Mouse (Mus musculus) gastrocnemius, adult 18-20 months (tissue): ENCODE measurements around the gene Zfp455. TPM values are rescaled to one million over a fixed set of nuclear protein-coding genes. Genes with fewer than 3 reads are reported as not detected.
"Not testable (repeated sequence)": the region's sequence is repeated elsewhere in the genome, so short reads cannot be mapped to it uniquely, and the experiment has no call there.

Experiments used
- DNase-seq: peaks from one replicate; pipeline ENCODE4 v3.0.0; 2021; ENCODE audit warnings: low spot score
- long read RNA-seq, 2 experiments: library from polyadenylated mRNA; stranded (forward); transcript quantifications; one replicate each; pipeline ENCODE4 v2.0.0; 2021
- total RNA-seq, 2 experiments: library from RNA; stranded (reverse); gene quantifications; 2 replicates each; pipeline ENCODE4 v1.2.3; 2021

Zfp455 gene
- total RNA-seq = under 1 TPM; 0.43 to 0.57 TPM
- long read RNA-seq, experiment 1 = 0 reads
- long read RNA-seq, experiment 2 = 0 reads

GRCm38 (mm10) chr13:67194340-67194894 is at the start of gene Zfp455:
Gene Zfp455, plus strand, starts transcription at chr13:67194506.
- peak; percentile 69 for DNase-seq

GRCm38 (mm10) chr13:67166122-67166521 is 28.2 kb upstream of the Zfp455 start:
- DNase-seq = not testable (repeated sequence)

- DNase-seq = peak; percentile 79
These were observed 21.1 kb upstream of the Zfp455 start, which contains the start of gene Rsl1 for GRCm38 (mm10) chr13:67172991-67173722. Gene Rsl1, plus strand, starts transcription at chr13:67173182.

- no peak for DNase-seq
These were observed 20.6 kb upstream of the Zfp455 start for GRCm38 (mm10) chr13:67173723-67174055.

- DNase-seq = no peak
These were observed 7.3 kb downstream of the Zfp455 start for GRCm38 (mm10) chr13:67201656-67202055.

GRCm38 (mm10) chr13:67214015-67214607 is 19.8 kb downstream of the Zfp455 start:
- DNase-seq = no peak

Other genes starting within 250 kb of the Zfp455 start
- 1 to 10 TPM in 1 of 2 experiments, under 1 TPM in 1; 0.78 to 1.1 TPM for gene Zfp712, start 133.3 kb upstream of the Zfp455 start, total RNA-seq
- gene Zfp708, start 96.5 kb upstream of the Zfp455 start, total RNA-seq = 1 to 10 TPM in 1 of 2 experiments, under 1 TPM in 1; 1.00 to 1.2 TPM
- gene Gm28557, start 85.9 kb upstream of the Zfp455 start, total RNA-seq = 1 to 10 TPM; 2.4 to 3.0 TPM
- gene Rslcan18, start 78.2 kb upstream of the Zfp455 start, total RNA-seq = under 1 TPM; 0.55 to 0.57 TPM
- gene Zfp759, start 72.8 kb upstream of the Zfp455 start, total RNA-seq = 1 to 10 TPM; 5.7 to 7.4 TPM
- 1 to 10 TPM; 1.5 to 1.6 TPM for gene Rsl1, start 21.3 kb upstream of the Zfp455 start, total RNA-seq
- gene Zfp458, start 84.0 kb downstream of the Zfp455 start, total RNA-seq = 1 to 10 TPM; 1.0 to 1.5 TPM
- 1 to 10 TPM; 5.1 to 5.4 TPM for gene Zfp457, start 112.0 kb downstream of the Zfp455 start, total RNA-seq
- gene Zfp595, start 138.1 kb downstream of the Zfp455 start, total RNA-seq = 1 to 10 TPM; 1.6 to 2.0 TPM
- under 1 TPM; 0.78 to 0.93 TPM for gene Gm28044, start 166.0 kb downstream of the Zfp455 start, total RNA-seq
- gene Zfp953, start 166.1 kb downstream of the Zfp455 start, total RNA-seq = under 1 TPM; 0.71 to 0.73 TPM
- gene Gm28041, start 181.2 kb downstream of the Zfp455 start, total RNA-seq = under 1 TPM in 1 of 2 experiments, not detected in 1; 0.47 TPM
- under 1 TPM; 0.14 to 0.34 TPM for gene Zfp456, start 181.3 kb downstream of the Zfp455 start, total RNA-seq
- gene Zfp429, start 205.3 kb downstream of the Zfp455 start, total RNA-seq = 1 to 10 TPM; 1.6 to 2.0 TPM
- under 1 TPM; 0.27 to 0.81 TPM for gene Zfp459, start 226.9 kb downstream of the Zfp455 start, total RNA-seq